Mouse (Mus musculus): ENCODE results near the gene Cend1.

DNA sequence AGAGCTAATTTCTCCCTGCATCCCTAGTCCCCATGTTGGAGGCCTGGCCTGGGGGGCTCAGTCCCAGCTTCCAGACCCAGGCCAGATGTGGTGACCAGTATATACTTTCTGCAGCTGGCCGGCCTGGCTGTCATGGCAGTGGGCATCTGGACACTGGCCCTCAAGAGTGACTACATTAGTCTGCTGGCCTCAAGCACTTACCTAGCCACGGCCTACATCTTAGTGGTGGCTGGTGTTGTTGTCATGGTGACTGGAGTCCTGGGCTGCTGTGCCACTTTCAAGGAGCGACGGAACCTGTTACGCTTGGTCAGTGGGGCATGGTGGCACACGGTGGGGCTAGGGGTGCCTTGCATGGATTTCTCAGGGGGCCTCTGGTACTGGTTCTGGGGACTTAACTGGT, 40.1 kb upstream of the Cend1 start:
- no peak for TF ChIP-seq POLR2A (IDR thresholded peaks at IDR 0.05; ENCODE audit: low read depth, low read length)
- no peak for TF ChIP-seq CTCF (conservative IDR thresholded peaks at IDR 0.05; ENCODE audit: insufficient read depth, insufficient read length, low read depth, low read length)

All from kidney, adult 2 months (tissue).